9 mouse cellular contexts compared by ENCODE assay signal in genomic region chr12:17692356-17692755, GRCm38 (mm10). TPM values are rescaled to one million over a fixed set of nuclear protein-coding genes. Genes with fewer than 3 reads are reported as not detected.
DNase-seq lines count a peak whose midpoint lies in the region; ATAC-seq lines count a peak whose summit lies in the region.
"Had no signal": no experiment of that assay in that cellular context is flagged by ENCODE, and none has a peak within 500 bp of the region (broad histone marks: within the 10 kb centered on the region; RNA-seq: fewer than 3 reads in every experiment).

No protein-coding gene starts in this region.

- peaks cover 18% of the 10 kb centered on the region for H3K4me1 ChIP-seq in heart, embryonic 15.5 days (replicated peaks)
- H3K4me1 ChIP-seq in hindbrain, embryonic 12.5 days = peaks cover 21% of the 10 kb centered on the region
- peaks cover 12% of the 10 kb centered on the region for H3K4me1 ChIP-seq in midbrain, embryonic 14.5 days (ENCODE audit: control insufficient read depth, insufficient read depth, low read length)

- H3K36me3 ChIP-seq in heart, embryonic 15.5 days = no peaks in the 10 kb centered on the region
- H3K36me3 ChIP-seq in hindbrain, embryonic 12.5 days = no peaks in the 10 kb centered on the region
- H3K36me3 ChIP-seq in midbrain, embryonic 14.5 days (ENCODE audit: control insufficient read depth, insufficient read depth, low read length) = no peaks in the 10 kb centered on the region
- H3K36me3 ChIP-seq: G1E had no signal

- WGBS in heart, embryonic 15.5 days = 53% methylated on average over 5 of the region's 5 CpGs
- 37% methylated on average over 5 of the region's 5 CpGs for WGBS in hindbrain, embryonic 12.5 days
- WGBS in midbrain, embryonic 14.5 days = 20% methylated on average over 5 of the region's 5 CpGs

- H3K27ac ChIP-seq in heart, embryonic 15.5 days = no peak overlapping the region
- no peak overlapping the region for H3K27ac ChIP-seq in hindbrain, embryonic 12.5 days
- H3K27ac ChIP-seq in midbrain, embryonic 14.5 days (replicated peaks; ENCODE audit: low read depth, low read length) = no peak overlapping the region

- DNase-seq in heart, adult 8-10 months (ENCODE audit: low spot score) = no peak
- DNase-seq in cerebellum, adult 8-10 months = peak; percentile 45
- peak; percentile 14 for DNase-seq in midbrain, embryonic 14.5 days
- no peak for DNase-seq in gastrocnemius, postnatal 36 days
- DNase-seq in ovary, postnatal 36 days (ENCODE audit: low spot score) = no peak
- DNase-seq in kidney, postnatal 4 days = no peak

- intact Hi-C loops in gastrocnemius, postnatal 36 days (cut with DNase I) = loop anchor here (5.0 kb wide), 1 partner anchor 75 kb away; no protein-coding TSS in a partner anchor

- 0 out of 2 replicates have a peak, but pooled peaks cover 7% of the 10 kb centered on the region for H3K27me3 ChIP-seq in heart, embryonic 15.5 days
- H3K27me3 ChIP-seq in hindbrain, embryonic 12.5 days = peaks cover 3% of the 10 kb centered on the region; the same call in 1 of the 2 replicates
- no peaks in the 10 kb centered on the region for H3K27me3 ChIP-seq in midbrain, embryonic 14.5 days (ENCODE audit: control insufficient read depth, insufficient read depth, low read length)

- H3K9ac ChIP-seq in heart, embryonic 15.5 days = peak overlapping the region; percentile 72
- H3K9ac ChIP-seq in hindbrain, embryonic 12.5 days = peak overlapping the region; percentile 77
- peak overlapping the region; percentile 54; the same call in 1 of the 2 replicates for H3K9ac ChIP-seq in midbrain, embryonic 14.5 days (replicated peaks; ENCODE audit: low read length)

- peak overlapping the region; percentile 89 for H3K4me3 ChIP-seq in heart, embryonic 15.5 days
- H3K4me3 ChIP-seq in hindbrain, embryonic 12.5 days = peak overlapping the region; percentile 73
- H3K4me3 ChIP-seq in midbrain, embryonic 14.5 days (replicated peaks; ENCODE audit: low read depth, low read length) = peak overlapping the region; percentile 70

- no peaks in the 10 kb centered on the region for H3K9me3 ChIP-seq in heart, embryonic 15.5 days (replicated peaks)
- H3K9me3 ChIP-seq in hindbrain, embryonic 12.5 days (replicated peaks) = no peaks in the 10 kb centered on the region
- no peaks in the 10 kb centered on the region for H3K9me3 ChIP-seq in midbrain, embryonic 14.5 days (ENCODE audit: control insufficient read depth, low read length)

- no peak for ATAC-seq in heart, embryonic 15.5 days (replicated peaks; ENCODE audit: insufficient number of reproducible peaks, insufficient read depth, low FRiP score, low read depth)
- no peak for ATAC-seq in hindbrain, embryonic 12.5 days (ENCODE audit: low FRiP score)
- no peak for ATAC-seq in midbrain, embryonic 14.5 days (ENCODE audit: low FRiP score, low TSS enrichment)

- H3K4me2 ChIP-seq in heart, embryonic 15.5 days = peak overlapping the region; percentile 98
- peak overlapping the region; percentile 95 for H3K4me2 ChIP-seq in hindbrain, embryonic 12.5 days (replicated peaks)
- peak overlapping the region; percentile 90 for H3K4me2 ChIP-seq in midbrain, embryonic 14.5 days (ENCODE audit: low read length)

RNA-seq across cellular contexts. Expression of gene Hpcal1, which starts 1.7 kb away (rescaled TPM):
- polyA plus RNA-seq in heart, embryonic 15.5 days (2015; fragmentation: Nextera tagmentation; extraction: Ambion mirVana) = 20.7 and 29.3 TPM in 2 replicates
- total RNA-seq in heart, adult 8-10 months (2022) = 10 to 100 TPM; 13.4 to 17.4 (median 14.6) TPM
- polyA plus RNA-seq in hindbrain, embryonic 12.5 days (2016; fragmentation: Nextera tagmentation; extraction: Ambion mirVana) = 42.8 and 48.9 TPM in 2 replicates
- 93.3 and 108 TPM in 2 replicates for polyA plus RNA-seq in midbrain, embryonic 14.5 days (2014; fragmentation: Nextera tagmentation; extraction: Ambion mirVana)
- total RNA-seq in gastrocnemius, postnatal 36 days (2021) = 1 to 10 TPM; 6.3 to 8.1 TPM
- total RNA-seq: G1E had no signal
- polyA plus RNA-seq: G1E had no signal

Comparison
In these comparisons a context has a peak if more than half of its experiments do, and no peak if none do; other contexts are left out.
1. DNase-seq: peak in cerebellum, adult 8-10 months (single experiment) and midbrain, embryonic 14.5 days (single experiment); none in heart, adult 8-10 months (single experiment), gastrocnemius, postnatal 36 days (0 of 2), ovary, postnatal 36 days (single experiment) and kidney, postnatal 4 days (0 of 2).
2. Peak in every context shown above with its lines, with median percentiles within 50 percentile points of each other: H3K4me2 ChIP-seq, H3K4me3 ChIP-seq and H3K9ac ChIP-seq.